Mouse (Mus musculus) Patski (cell line): ENCODE data around the gene Hoxd3. TPM values are rescaled to one million over a fixed set of nuclear protein-coding genes. Genes with fewer than 3 reads are reported as not detected.

ENCODE experiments used
- ATAC-seq: fragments of 100-300 bp; one replicate; pipeline ENCODE4 v1.8.0; 2021
- CTCF ChIA-PET: fragments of 350-600 bp; sonication (Branson Sonifier 250); formaldehyde crosslinking; loops from one replicate; lab custom pipeline; 2022; ENCODE audit warnings: inconsistent platforms; lab: Charles Lee
- POLR2A ChIA-PET: fragments of 350-600 bp; sonication (Branson Sonifier 250); formaldehyde crosslinking; loops from one replicate; lab custom pipeline; 2022; ENCODE audit warnings: antibody characterized with exemption, inconsistent platforms; lab: Charles Lee
- DNase-seq: peaks from one replicate; pipeline ENCODE4 v3.0.0-alpha.2; 2011; ENCODE audit warnings: low read depth, low spot score
- H3K27me3 ChIP-seq: fragments of 371-371 bp; one replicate; pipeline ENCODE4 v1.5.1; 2021
- CTCF ChIP-seq: fragments of 100-300 bp; IDR thresholded peaks from one replicate; pipeline ENCODE4 v1.5.1; 2021
- in situ Hi-C: fragments of 300-500 bp; cut with MboI; formaldehyde crosslinking; loops from 3 replicates; pipeline ENCODE4 v1.11.1; 2018; ENCODE audit warnings: low pct_unique_long_range_greater_than_20kb, mixed read lengths
- polyA plus RNA-seq: library from polyadenylated mRNA; unstranded; gene quantifications from one replicate; pipeline ENCODE4 v1.2.3, GENCODE M21; 2021

Gene Hoxd3
- polyA plus RNA-seq, 1 experiment from 2014 or later, result 0.27 TPM

DNA sequence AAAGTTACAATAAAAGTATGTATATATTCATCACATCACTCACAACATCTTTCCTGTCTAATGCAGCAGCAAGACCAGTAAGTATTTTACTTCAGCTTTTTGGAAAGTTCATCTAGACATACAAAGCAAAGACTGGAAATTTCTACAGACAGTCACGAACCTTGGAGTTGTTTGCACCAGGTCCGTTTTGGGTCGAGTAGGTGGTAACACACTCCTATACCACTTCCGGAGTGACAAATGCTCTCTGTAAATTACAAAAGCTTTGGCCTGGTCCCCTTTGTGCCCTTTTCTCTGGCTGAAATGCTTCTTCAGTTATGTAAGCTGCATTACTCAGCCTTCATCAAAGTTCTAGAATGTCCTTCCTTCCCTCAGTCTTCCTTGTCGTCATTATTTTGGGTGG lies 42.0 kb downstream of the Hoxd3 start:
- no peak for TF ChIP-seq CTCF
- ChIA-PET POLR2A (no interaction called here), CTCF (no interaction called here)
- in situ Hi-C loops, result no loop called here
- no peak for ATAC-seq
- peaks cover 2% of the 10 kb centered on the region for H3K27me3 ChIP-seq
- DNase-seq, result no peak

DNA sequence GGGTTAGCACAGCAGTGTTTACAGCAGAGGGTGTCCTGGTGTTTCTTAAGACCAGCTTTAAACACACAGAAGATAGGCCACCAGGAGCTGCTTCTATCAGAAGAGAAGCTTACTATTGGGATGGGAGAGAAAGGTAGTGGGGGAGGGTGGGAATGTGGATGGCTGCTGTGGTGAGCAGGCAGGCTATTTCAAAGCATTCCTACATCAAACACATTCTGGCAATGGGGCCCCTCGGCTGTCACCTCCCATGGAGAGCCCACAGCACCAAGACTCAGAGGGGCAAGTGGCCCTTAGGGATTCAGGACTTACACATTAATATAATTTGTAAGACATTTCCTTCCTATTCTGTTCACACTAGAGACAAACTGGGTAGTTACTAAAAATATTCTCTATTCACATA lies 48.4 kb downstream of the Hoxd3 start:
- DNase-seq (no peak), ATAC-seq (no peak)
- no peak for TF ChIP-seq CTCF
- in situ Hi-C loops, result no loop called here
- ChIA-PET POLR2A (no interaction called here), CTCF (no interaction called here)
- peaks cover 20% of the 10 kb centered on the region for H3K27me3 ChIP-seq

GRCm38 (mm10) chr2:74761941-74762340 lies 50.2 kb downstream of the Hoxd3 start:
- ChIA-PET POLR2A (no interaction called here), CTCF (no interaction called here)
- TF ChIP-seq CTCF, result no peak
- peaks cover 20% of the 10 kb centered on the region for H3K27me3 ChIP-seq
- in situ Hi-C loops, result no loop called here
- DNase-seq, result no peak
- no peak for ATAC-seq

DNA sequence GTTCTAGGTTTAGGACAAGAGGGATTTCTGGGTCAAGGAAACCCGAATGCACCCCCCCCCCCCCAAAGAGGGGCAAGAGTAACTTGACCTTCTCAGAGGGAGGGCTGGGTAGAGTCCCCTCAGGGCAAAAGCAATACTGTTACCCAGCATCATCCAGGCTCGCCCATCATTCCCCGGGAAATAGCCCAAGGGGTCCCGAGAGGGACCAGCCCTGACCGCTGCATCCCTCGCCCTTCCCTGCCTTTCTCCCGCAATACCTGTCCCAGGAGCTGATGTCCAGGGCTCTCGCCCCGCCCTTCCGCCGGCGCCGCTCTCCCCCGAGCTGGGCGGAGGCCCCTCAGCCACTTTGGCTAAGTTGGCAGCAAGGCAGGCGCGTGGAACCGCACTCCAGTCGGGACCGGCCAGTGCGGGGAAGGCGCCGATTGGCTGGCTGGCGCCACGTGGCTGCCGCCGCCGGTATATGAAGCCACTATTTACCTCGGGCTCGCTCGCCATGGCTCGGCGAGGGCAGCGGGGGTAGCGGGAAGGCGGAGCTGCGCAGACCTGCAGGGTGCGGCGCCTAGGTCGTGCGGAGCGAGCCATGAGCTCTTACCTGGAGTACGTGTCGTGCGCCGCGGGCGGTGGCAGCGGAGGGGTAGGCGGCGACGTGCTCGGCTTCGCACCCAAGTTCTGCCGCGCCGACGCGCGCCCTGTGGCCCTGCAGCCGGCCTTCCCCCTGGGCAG lies 51.0 kb downstream of the Hoxd3 start, which contains the start of gene Hoxd1:
Gene Hoxd1, plus strand, starts transcription at position 459 of the 723 bp plus-strand sequence.
- peaks cover 26% of the 10 kb centered on the region for H3K27me3 ChIP-seq
- ATAC-seq (no peak), DNase-seq (no peak)
- CTCF ChIA-PET, result no interaction called here
- no peak for TF ChIP-seq CTCF
- in situ Hi-C loops, result no loop called here
- POLR2A ChIA-PET, result no interaction called here

DNA sequence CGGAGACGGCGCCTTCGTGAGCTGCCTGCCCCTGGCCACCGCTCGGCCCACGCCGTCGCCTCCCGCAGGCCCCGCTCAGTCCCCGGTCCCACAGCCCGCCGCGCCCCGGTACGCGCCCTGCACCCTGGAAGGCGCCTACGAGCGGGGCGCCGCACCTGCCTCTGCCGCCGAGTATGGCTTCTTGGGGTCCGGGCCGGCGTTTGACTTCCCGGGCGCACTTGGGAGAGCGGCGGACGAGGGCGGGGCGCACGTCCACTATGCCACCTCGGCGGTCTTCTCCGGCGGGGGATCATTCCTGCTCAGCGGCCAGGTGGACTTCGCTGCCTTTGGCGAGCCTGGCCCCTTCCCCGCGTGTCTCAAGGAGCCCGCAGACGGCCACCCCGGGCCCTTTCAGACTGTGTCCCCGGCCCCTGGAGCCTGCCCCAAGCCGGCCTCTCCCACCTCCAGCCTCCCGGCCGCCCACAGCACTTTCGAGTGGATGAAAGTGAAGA lies 51.6 kb downstream of the Hoxd3 start:
- DNase-seq (no peak), ATAC-seq (no peak)
- ChIA-PET CTCF (no interaction called here), POLR2A (no interaction called here)
- H3K27me3 ChIP-seq, result peaks cover 32% of the 10 kb centered on the region
- in situ Hi-C loops, result no loop called here
- no peak for TF ChIP-seq CTCF

- DNase-seq (no peak), ATAC-seq (no peak)
- H3K27me3 ChIP-seq, result peaks cover 38% of the 10 kb centered on the region
- CTCF ChIA-PET, result no interaction called here
- no peak for TF ChIP-seq CTCF
- in situ Hi-C loops, result no loop called here
- POLR2A ChIA-PET, result interaction anchor here (0.6 kb wide), 1 partner anchor 30 kb away, joined by 3 read pairs; no protein-coding TSS in a partner anchor
Measured at GRCm38 (mm10) chr2:74763976-74764375, 52.2 kb downstream of the Hoxd3 start.

GRCm38 (mm10) chr2:74774359-74774758 lies 62.6 kb downstream of the Hoxd3 start:
- no peak for DNase-seq
- POLR2A ChIA-PET, result no interaction called here
- in situ Hi-C loops, result no loop called here
- CTCF ChIA-PET, result no interaction called here
- H3K27me3 ChIP-seq, result peaks cover 26% of the 10 kb centered on the region
- ATAC-seq, result no peak
- no peak for TF ChIP-seq CTCF

DNA sequence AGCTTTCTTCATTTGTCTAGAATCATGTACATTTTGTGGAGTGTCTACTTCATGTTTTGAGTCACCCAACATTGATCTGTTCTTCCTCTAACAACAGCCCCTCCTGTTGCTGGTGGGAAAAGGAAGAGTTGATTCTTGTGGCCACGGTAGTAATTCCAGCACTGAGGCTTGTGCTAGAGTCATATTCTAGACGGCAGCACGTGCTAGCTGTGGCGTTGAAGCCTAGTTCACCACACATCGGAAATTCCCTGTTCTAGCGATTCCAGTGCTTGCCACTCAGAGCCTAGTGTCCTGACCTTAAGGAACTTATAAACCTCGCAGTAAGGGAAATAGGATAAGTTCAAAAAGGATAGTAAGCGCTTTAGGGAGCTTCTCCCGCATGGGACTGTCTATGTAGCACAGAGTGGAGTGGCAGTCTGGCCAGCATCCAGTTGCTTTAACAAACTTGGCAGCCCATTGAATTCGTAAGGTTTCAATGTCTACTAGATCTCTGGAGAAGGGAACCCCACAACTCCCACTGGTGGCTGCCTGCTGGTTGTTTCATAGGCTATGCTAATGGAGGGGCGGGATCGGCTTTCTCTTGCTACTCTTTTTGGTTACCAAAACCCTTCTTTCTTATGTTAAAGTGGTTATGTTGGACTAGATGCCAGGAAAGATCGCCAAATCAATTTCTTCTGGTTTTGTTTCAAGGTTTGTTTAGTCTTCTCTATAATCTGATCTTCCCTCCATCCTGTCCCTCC lies 66.0 kb downstream of the Hoxd3 start:
- DNase-seq (no peak), ATAC-seq (no peak)
- peaks cover 21% of the 10 kb centered on the region for H3K27me3 ChIP-seq
- ChIA-PET POLR2A (no interaction called here), CTCF (interaction anchor here (1.6 kb wide), 1 partner anchor 12 kb away, joined by 3 read pairs; no protein-coding TSS in a partner anchor)
- no peak for TF ChIP-seq CTCF
- in situ Hi-C loops, result no loop called here

GRCm38 (mm10) chr2:74781386-74781785 lies 69.7 kb downstream of the Hoxd3 start:
- ATAC-seq (no peak), DNase-seq (no peak)
- in situ Hi-C loops, result no loop called here
- POLR2A ChIA-PET, result no interaction called here
- CTCF ChIA-PET, result interaction anchor here (1.0 to 1.6 kb wide), 2 partner anchors 14 to 16 kb away, joined by 3 read pairs; no protein-coding TSS in a partner anchor
- H3K27me3 ChIP-seq, result peaks cover 24% of the 10 kb centered on the region
- no peak for TF ChIP-seq CTCF

- no peak for ATAC-seq
- in situ Hi-C loops, result no loop called here
- ChIA-PET POLR2A (interaction anchor here (0.6 kb wide), 1 partner anchor 18 kb away, joined by 3 read pairs; no protein-coding TSS in a partner anchor), CTCF (no interaction called here)
- TF ChIP-seq CTCF, result no peak
- DNase-seq, result no peak
- H3K27me3 ChIP-seq, result peaks cover 8% of the 10 kb centered on the region
Measured at GRCm38 (mm10) chr2:74795531-74795930, 83.8 kb downstream of the Hoxd3 start.

Other genes starting within 250 kb of the Hoxd3 start
- 18.5 TPM for gene Lnpk, start 132.5 kb upstream of the Hoxd3 start, polyA plus RNA-seq
- gene Evx2, start 52.4 kb upstream of the Hoxd3 start, polyA plus RNA-seq, result not detected
- gene Hoxd13, start 43.6 kb upstream of the Hoxd3 start, polyA plus RNA-seq, result not detected
- not detected for gene Hoxd12, start 36.9 kb upstream of the Hoxd3 start, polyA plus RNA-seq
- gene Hoxd11, start 32.4 kb upstream of the Hoxd3 start, polyA plus RNA-seq, result not detected
- gene Hoxd10, start 20.0 kb upstream of the Hoxd3 start, polyA plus RNA-seq, result 0.13 TPM
- 8.7 TPM for gene Hoxd9, start 14.2 kb upstream of the Hoxd3 start, polyA plus RNA-seq
- gene Hoxd8, start 7.3 kb upstream of the Hoxd3 start, polyA plus RNA-seq, result 17.1 TPM
- gene Hoxd4, start within 50 bp of the Hoxd3 start, polyA plus RNA-seq, result 6.7 TPM
- gene Gm28230, start 14.8 kb downstream of the Hoxd3 start, polyA plus RNA-seq, result 0.73 TPM
- gene Hoxd1, start 51.1 kb downstream of the Hoxd3 start, polyA plus RNA-seq, result not detected
- gene Mtx2, start 113.9 kb downstream of the Hoxd3 start, polyA plus RNA-seq, result 120 TPM